In genomic region chr12:73682921-73683346, GRCm38 (mm10) we compare ENCODE assay signal across 14 mouse cellular contexts.
DNase-seq lines count a peak whose midpoint lies in the region; ATAC-seq lines count a peak whose summit lies in the region.
"Had no signal": no experiment of that assay in that cellular context is flagged by ENCODE, and none has a peak within 500 bp of the region (broad histone marks: within the 10 kb centered on the region; RNA-seq: fewer than 3 reads in every experiment).

No protein-coding gene starts in this region.

- H3K27me3 ChIP-seq in heart, embryonic 14.5 days (ENCODE audit: control insufficient read depth, insufficient read depth, low read length) = no peaks in the 10 kb centered on the region
- H3K27me3 ChIP-seq: neural tube, embryonic 15.5 days had no signal

- H3K9ac ChIP-seq in heart, embryonic 14.5 days (ENCODE audit: low read length) = no peak overlapping the region
- H3K9ac ChIP-seq: liver, embryonic 14.5 days; neural tube, embryonic 15.5 days had no signal

- no peak overlapping the region for H3K4me3 ChIP-seq in heart, embryonic 14.5 days (ENCODE audit: control insufficient read depth in 1 of 2, insufficient read depth in 1 of 2, low read depth in 1 of 2, low read length in 2 of 2)
- H3K4me3 ChIP-seq: erythroblast, embryonic 14.5 days; layer of hippocampus, adult 2 months; neural tube, embryonic 15.5 days had no signal

- peak; percentile 42; the same call in 1 of the 2 replicates for ATAC-seq in heart, embryonic 14.5 days (ENCODE audit: insufficient number of reproducible peaks, insufficient read depth, low FRiP score, low read depth)

- H3K4me1 ChIP-seq in heart, embryonic 14.5 days (ENCODE audit: control insufficient read depth in 2 of 2, insufficient read depth in 2 of 2, low read length in 2 of 2) = peaks cover 12 to 27% of the 10 kb centered on the region in 2 experiments

- peak overlapping the region; percentile 23 to 66; a peak in 3 of 4 replicates for H3K27ac ChIP-seq in heart, embryonic 14.5 days (replicated peaks in 1 of 2; ENCODE audit: control insufficient read depth in 1 of 2, insufficient read depth in 1 of 2, low read depth in 2 of 2, low read length in 2 of 2)
- H3K27ac ChIP-seq: layer of hippocampus, adult 2 months; liver, embryonic 14.5 days; neural tube, embryonic 15.5 days had no signal

- intact Hi-C loops in left cerebral cortex, postnatal 25 days (cut with DNase I) = no loop called here

- H3K4me2 ChIP-seq in heart, embryonic 14.5 days (ENCODE audit: low read length) = no peak overlapping the region
- H3K4me2 ChIP-seq: neural tube, embryonic 15.5 days had no signal

- 53% methylated on average over 7 of the region's 7 CpGs for WGBS in heart, embryonic 14.5 days

- no peaks in the 10 kb centered on the region for H3K9me3 ChIP-seq in heart, embryonic 14.5 days (ENCODE audit: control insufficient read depth, low read length)
- H3K9me3 ChIP-seq: neural tube, embryonic 15.5 days had no signal

- no peaks in the 10 kb centered on the region for H3K36me3 ChIP-seq in heart, embryonic 14.5 days (ENCODE audit: control insufficient read depth, insufficient read depth, low read length)
- H3K36me3 ChIP-seq: neural tube, embryonic 15.5 days had no signal

- peak; percentile 34 to 46 for DNase-seq in kidney, adult 8-10 months
- DNase-seq in kidney, postnatal 4 days = no peak
- DNase-seq in kidney, postnatal 10 days = peak; percentile 44
- peak; percentile 25 for DNase-seq in skeletal muscle tissue, adult 2 months (ENCODE audit: low read depth, low spot score)
- no peak for DNase-seq in left cerebral cortex, postnatal 25 days (ENCODE audit: low spot score in 2 of 2)
- no peak for DNase-seq in ovary, postnatal 36 days (ENCODE audit: low spot score)
- no peak for DNase-seq in natural killer cell, adult 2 months (ENCODE audit: low spot score in 2 of 2)
- DNase-seq: adrenal gland, adult 8-10 months; cerebellum, adult 9-10 months had no signal

Comparison
In these comparisons a context has a peak if more than half of its experiments do, and no peak if none do; other contexts are left out.
1. DNase-seq: peak in kidney, adult 8-10 months (2 of 2), kidney, postnatal 10 days (single experiment) and skeletal muscle tissue, adult 2 months (single experiment); none in kidney, postnatal 4 days (0 of 2), left cerebral cortex, postnatal 25 days (0 of 2), ovary, postnatal 36 days (single experiment) and natural killer cell, adult 2 months (0 of 2).